Mouse (Mus musculus): ENCODE data around the gene Trnp1.
A peak's percentile ranks its signal among the peaks of the same experiment; 100 is the strongest.

GRCm38 (mm10) chr4:133506573-133506972 lies 8.2 kb upstream of the Trnp1 start:
- TF ChIP-seq CTCF (IDR thresholded peaks at IDR 0.05; ENCODE audit: low read depth): no peak
- peak; percentile 58 for TF ChIP-seq EP300 (IDR thresholded peaks at IDR 0.05; ENCODE audit: low read depth)
